ENCODE assay signal across 9 mouse cellular contexts in genomic region chr17:28518615-28519071, GRCm38 (mm10). TPM values are rescaled to one million over a fixed set of nuclear protein-coding genes. Genes with fewer than 3 reads are reported as not detected.
A peak's percentile ranks its signal among the peaks of the same experiment; 100 is the strongest.
DNase-seq lines count a peak whose midpoint lies in the region; ATAC-seq lines count a peak whose summit lies in the region.
"Had no signal": no experiment of that assay in that cellular context is flagged by ENCODE, and none has a peak within 500 bp of the region (broad histone marks: within the 10 kb centered on the region; RNA-seq: fewer than 3 reads in every experiment).

No protein-coding gene starts in this region.

- peak overlapping the region; percentile 53 for H3K4me3 ChIP-seq in kidney, embryonic 16.5 days (ENCODE audit: low read length)
- peak overlapping the region; percentile 46 for H3K4me3 ChIP-seq in midbrain, embryonic 11.5 days (ENCODE audit: low read depth, low read length)

- H3K4me1 ChIP-seq in kidney, embryonic 16.5 days (ENCODE audit: insufficient read depth, low read length): peaks cover 41% of the 10 kb centered on the region
- peaks cover 18% of the 10 kb centered on the region for H3K4me1 ChIP-seq in midbrain, embryonic 11.5 days (ENCODE audit: control insufficient read depth, insufficient read depth, low read length)

- ATAC-seq in kidney, embryonic 16.5 days (ENCODE audit: low FRiP score, low TSS enrichment): no peak
- ATAC-seq in midbrain, embryonic 11.5 days (ENCODE audit: low FRiP score): no peak

- H3K27ac ChIP-seq in kidney, embryonic 16.5 days (ENCODE audit: low read length): peak overlapping the region; percentile 82; the same call in 1 of the 2 replicates
- H3K27ac ChIP-seq in midbrain, embryonic 11.5 days (ENCODE audit: low read depth, low read length): no peak overlapping the region

- peak overlapping the region; percentile 64 for H3K9ac ChIP-seq in kidney, embryonic 16.5 days (replicated peaks; ENCODE audit: low read length)
- H3K9ac ChIP-seq in midbrain, embryonic 11.5 days (ENCODE audit: low read length): peak overlapping the region; percentile 70

- WGBS in kidney, embryonic 16.5 days: 17% methylated on average over 7 of the region's 8 CpGs
- 24% methylated on average over 8 of the region's 8 CpGs for WGBS in midbrain, embryonic 11.5 days

- no peaks in the 10 kb centered on the region; the same call in 1 of the 2 replicates for H3K27me3 ChIP-seq in kidney, embryonic 16.5 days (ENCODE audit: insufficient read depth, low read length)
- H3K27me3 ChIP-seq in midbrain, embryonic 11.5 days (ENCODE audit: control insufficient read depth, insufficient read depth, low read length): peaks cover 27% of the 10 kb centered on the region

- no peaks in the 10 kb centered on the region for H3K36me3 ChIP-seq in kidney, embryonic 16.5 days (ENCODE audit: insufficient read depth, low read length)
- H3K36me3 ChIP-seq in midbrain, embryonic 11.5 days (ENCODE audit: control insufficient read depth, insufficient read depth, low read length): no peaks in the 10 kb centered on the region
- H3K36me3 ChIP-seq: G1E had no signal

- peak; percentile 22 to 33 for DNase-seq in cerebellum, adult 18-20 months
- DNase-seq in cerebellum, postnatal 10 days: no peak
- DNase-seq in MEL-GATA-1-ER (ENCODE audit: extremely low read depth, low read depth): peak; percentile 31
- peak; percentile 59 to 62 for DNase-seq in heart, adult 9 months (ENCODE audit: low spot score in 2 of 2)
- no peak for DNase-seq in midbrain, embryonic 11.5 days (ENCODE audit: low spot score, missing footprints)
- no peak for DNase-seq in embryo, embryonic 9.5 days (ENCODE audit: extremely low spot score)
- DNase-seq in frontal cortex, postnatal 10 days (ENCODE audit: low spot score in 2 of 2): no peak

- H3K9me3 ChIP-seq in kidney, embryonic 16.5 days (ENCODE audit: low read length): no peaks in the 10 kb centered on the region
- H3K9me3 ChIP-seq in midbrain, embryonic 11.5 days (ENCODE audit: control insufficient read depth, low read length): no peaks in the 10 kb centered on the region

- peak overlapping the region; percentile 94 for H3K4me2 ChIP-seq in kidney, embryonic 16.5 days (replicated peaks; ENCODE audit: low read depth, low read length)
- peak overlapping the region; percentile 83 for H3K4me2 ChIP-seq in midbrain, embryonic 11.5 days

RNA-seq across cellular contexts. Expression of gene Fkbp5, which starts 1.3 kb away (rescaled TPM):
- polyA plus RNA-seq in kidney, embryonic 16.5 days (2015; fragmentation: Nextera tagmentation; extraction: Ambion mirVana): 35.5 and 36.0 TPM in 2 replicates
- 9.8 and 10.9 TPM in 2 replicates for polyA plus RNA-seq in midbrain, embryonic 11.5 days (2014; fragmentation: Nextera tagmentation; extraction: Ambion mirVana)

RNA-seq across cellular contexts. Expression of gene Armc12, which starts 12.0 kb away (rescaled TPM):
- not detected in 2 replicates for polyA plus RNA-seq in kidney, embryonic 16.5 days (2015; fragmentation: Nextera tagmentation; extraction: Ambion mirVana)
- not detected in 2 replicates for polyA plus RNA-seq in midbrain, embryonic 11.5 days (2014; fragmentation: Nextera tagmentation; extraction: Ambion mirVana)
- polyA plus RNA-seq: G1E had no signal

RNA-seq across cellular contexts. Expression of gene Clpsl2, which starts 30.6 kb away (rescaled TPM):
- polyA plus RNA-seq in kidney, embryonic 16.5 days (2015; fragmentation: Nextera tagmentation; extraction: Ambion mirVana): not detected in 2 replicates
- polyA plus RNA-seq in midbrain, embryonic 11.5 days (2014; fragmentation: Nextera tagmentation; extraction: Ambion mirVana): not detected in 2 replicates
- polyA plus RNA-seq: G1E had no signal

RNA-seq across cellular contexts. Expression of gene Clps, which starts 41.9 kb away (rescaled TPM):
- polyA plus RNA-seq in kidney, embryonic 16.5 days (2015; fragmentation: Nextera tagmentation; extraction: Ambion mirVana): not detected in 2 replicates
- polyA plus RNA-seq in midbrain, embryonic 11.5 days (2014; fragmentation: Nextera tagmentation; extraction: Ambion mirVana): not detected in 2 replicates
- polyA plus RNA-seq: G1E had no signal

RNA-seq across cellular contexts. Expression of gene Lhfpl5, which starts 56.8 kb away (rescaled TPM):
- 0.61 and 0.89 TPM in 2 replicates for polyA plus RNA-seq in kidney, embryonic 16.5 days (2015; fragmentation: Nextera tagmentation; extraction: Ambion mirVana)
- 1.4 and 2.0 TPM in 2 replicates for polyA plus RNA-seq in midbrain, embryonic 11.5 days (2014; fragmentation: Nextera tagmentation; extraction: Ambion mirVana)
- polyA plus RNA-seq: G1E had no signal

Comparison
In these comparisons a context has a peak if more than half of its experiments do, and no peak if none do; other contexts are left out.
1. DNase-seq: peak in cerebellum, adult 18-20 months (2 of 2), MEL-GATA-1-ER (single experiment) and heart, adult 9 months (2 of 2); none in cerebellum, postnatal 10 days (0 of 2), midbrain, embryonic 11.5 days (single experiment), embryo, embryonic 9.5 days (single experiment) and frontal cortex, postnatal 10 days (0 of 2).